Mouse (Mus musculus): Measurements from ENCODE around the gene Chd9. TPM values are rescaled to one million over a fixed set of nuclear protein-coding genes. Genes with fewer than 3 reads are reported as not detected.

The Chd9 gene
- 6.2 and 6.8 TPM in 2 replicates for polyA plus RNA-seq (2012; rRNA removed)

GRCm38 (mm10) chr8:90828181-90828986 lies at the start of gene Chd9:
Gene Chd9 (plus strand): TSS chr8:90828352.

DNA sequence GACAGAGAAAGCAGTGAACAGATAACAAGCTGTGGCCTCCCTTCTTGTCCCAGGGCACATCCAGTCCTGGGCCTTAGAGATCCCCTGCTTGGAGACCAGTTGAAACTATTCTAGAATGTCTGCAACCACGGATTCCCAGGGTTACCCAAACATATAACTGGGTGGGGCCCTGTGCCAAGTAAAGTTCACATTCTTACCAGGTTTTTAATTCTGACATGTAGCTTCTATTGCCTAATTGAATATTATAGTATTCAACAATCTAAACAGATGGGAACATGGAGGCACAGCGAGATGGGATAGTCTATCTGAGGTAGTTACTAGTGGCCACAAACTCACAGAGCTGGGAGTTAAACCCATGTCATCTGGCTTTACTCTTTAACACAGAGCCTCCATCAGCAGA lies 10.9 kb upstream of the Chd9 start, which contains the start of gene Gm19935:
Gene Gm19935, minus strand, starts transcription at position 101 of the 400 bp plus-strand sequence.

DNA sequence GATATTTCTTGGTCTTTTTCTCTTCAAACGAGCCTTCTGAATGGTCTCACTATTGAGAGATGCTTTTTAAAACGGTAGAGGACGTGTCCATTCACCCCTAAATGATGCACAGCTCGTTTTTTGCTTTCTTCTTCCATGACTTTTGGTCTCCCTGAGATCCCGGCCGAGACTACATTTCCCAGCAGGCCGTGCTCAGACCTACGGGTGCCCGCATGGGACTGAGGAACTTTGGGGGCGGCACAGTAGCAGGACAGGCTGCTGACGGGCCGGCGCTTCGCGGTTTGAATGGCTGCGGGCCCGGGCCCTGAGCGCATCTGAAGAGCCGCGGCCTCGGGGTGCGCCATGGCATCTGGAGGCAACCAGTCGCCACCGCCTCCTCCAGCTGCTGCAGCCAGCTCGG lies 241.7 kb downstream of the Chd9 start, which contains the start of gene Rbl2:
Gene Rbl2, plus strand, starts transcription at position 224 of the 400 bp plus-strand sequence.

Other genes with a start within 250 kb of the Chd9 start
- not detected in 2 replicates for gene Gm19935, start 11.0 kb upstream of the Chd9 start, polyA plus RNA-seq (2012; rRNA removed)
- 5.6 and 5.8 TPM in 2 replicates for gene Rbl2, start 241.7 kb downstream of the Chd9 start, polyA plus RNA-seq (2012; rRNA removed)

Data from liver, embryonic 14 days (tissue).